Mouse (Mus musculus) v-Abl transformed pro-B cells (cell line): ENCODE results near the gene Thada.
"Not testable (repeated sequence)": the region's sequence is repeated elsewhere in the genome, so short reads cannot be mapped to it uniquely, and the experiment has no call there.

Source experiments
- in situ Hi-C, 2 experiments: fragments of 400-800 bp; cut with MboI; formaldehyde crosslinking; loops; one replicate each; pipeline ENCODE4 v1.15.1; 2025; ENCODE audit not compliant: unreplicated experiment in 2 of 2

The Thada gene

DNA sequence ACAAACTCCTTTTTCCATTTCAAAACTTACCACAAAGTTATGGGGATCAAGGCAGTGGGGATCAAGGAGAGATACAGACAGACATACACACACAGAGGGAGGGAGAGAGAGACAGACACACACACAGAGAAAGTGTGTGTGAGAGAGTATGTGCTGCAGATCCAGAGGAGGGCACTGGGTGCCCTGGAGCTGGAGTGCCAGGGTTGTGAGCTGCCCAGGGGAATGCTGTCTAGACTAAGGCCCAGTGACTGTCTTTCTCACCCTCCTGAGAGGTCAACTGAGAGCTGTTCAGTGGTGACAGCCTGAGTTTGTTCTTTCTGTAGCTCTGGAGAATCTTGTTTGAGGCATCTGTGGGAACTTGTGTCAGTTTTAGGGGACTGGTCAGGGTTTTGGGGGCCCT is 269.7 kb downstream of the Thada start:
- in situ Hi-C loops: loop anchor here (5.0 to 10.0 kb wide), 3 partner anchors 169 to 322 kb away; no protein-coding TSS in a partner anchor

DNA sequence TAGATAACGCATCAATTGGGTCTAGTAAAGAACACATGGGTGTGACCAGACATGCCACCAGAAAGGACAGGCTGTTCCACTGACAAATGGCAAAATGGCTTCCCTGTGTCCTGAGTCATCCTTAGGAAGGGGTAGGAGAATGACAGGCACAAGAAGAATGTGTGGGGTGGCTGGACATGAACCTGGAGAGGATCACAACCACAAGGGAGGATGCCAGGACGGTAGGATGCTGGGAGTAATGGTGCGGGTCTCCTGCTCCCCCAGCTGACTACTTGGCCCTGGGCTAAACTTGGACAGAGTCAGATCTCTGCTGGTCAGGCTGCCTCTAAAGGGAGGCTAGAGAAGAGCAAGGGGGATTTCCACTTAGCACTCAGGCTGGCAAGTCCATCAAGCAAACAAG is 270.2 kb downstream of the Thada start:
- in situ Hi-C loops: loop anchor here (5.0 to 10.0 kb wide), 3 partner anchors 169 to 321 kb away; no protein-coding TSS in a partner anchor

DNA sequence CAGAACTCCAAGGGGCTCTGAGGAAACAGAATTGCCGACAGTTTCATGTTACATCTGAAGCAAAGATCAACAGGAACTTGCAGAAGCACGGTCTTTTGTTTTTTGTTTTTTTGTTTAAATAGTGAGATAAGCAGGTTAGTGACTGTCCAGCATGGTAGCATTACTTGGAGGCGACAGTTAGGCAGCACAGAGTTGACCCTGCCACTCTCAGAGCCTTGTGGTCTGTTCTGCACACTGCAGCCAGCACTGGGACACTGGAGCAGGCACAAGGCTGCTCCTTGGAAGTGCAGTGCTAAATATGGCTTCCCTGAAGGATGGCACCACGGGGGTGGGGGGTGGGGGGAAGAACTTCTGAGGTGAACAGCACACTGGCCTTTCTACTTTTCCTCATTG is 271.0 kb downstream of the Thada start:
- in situ Hi-C loops: loop anchor here (5.0 to 10.0 kb wide), 3 partner anchors 168 to 320 kb away; no protein-coding TSS in a partner anchor

DNA sequence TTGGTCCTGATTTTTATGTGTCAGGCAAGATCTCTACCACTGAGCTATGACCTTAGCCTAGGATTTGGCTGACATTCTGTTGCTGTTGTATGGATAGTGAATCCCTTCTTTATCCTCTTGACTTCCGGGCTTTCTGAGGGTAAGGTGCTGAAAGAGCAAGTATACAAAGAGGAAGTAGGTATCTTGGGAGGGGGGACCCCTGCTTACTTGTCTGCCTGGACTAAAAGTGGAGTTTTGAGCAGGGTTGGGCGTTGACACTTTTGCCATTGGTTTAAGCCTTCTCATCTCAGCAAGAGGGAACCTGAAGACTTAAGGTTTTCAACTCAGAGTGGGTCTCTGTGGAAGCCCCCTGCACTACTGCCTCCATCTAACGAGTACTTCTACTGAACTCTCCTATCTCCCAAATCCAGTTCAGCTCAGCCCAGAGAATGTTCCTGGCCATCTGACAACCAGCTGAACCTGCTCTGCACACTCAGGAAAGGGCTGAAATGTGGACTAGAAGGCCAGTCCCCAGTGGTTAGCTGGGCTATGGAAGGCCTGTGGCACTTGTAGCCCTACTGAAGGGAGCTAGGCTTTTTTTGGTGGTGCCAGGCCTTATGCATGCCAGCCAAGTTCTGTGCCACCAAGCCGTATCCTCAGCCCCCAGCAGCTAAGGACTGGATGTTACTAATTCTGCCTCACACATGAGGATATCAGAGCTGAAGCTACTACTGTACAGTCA is 271.6 kb downstream of the Thada start:
- in situ Hi-C loops: loop anchor here (5.0 to 10.0 kb wide), 6 partner anchors 82 to 320 kb away; no protein-coding TSS in a partner anchor

DNA sequence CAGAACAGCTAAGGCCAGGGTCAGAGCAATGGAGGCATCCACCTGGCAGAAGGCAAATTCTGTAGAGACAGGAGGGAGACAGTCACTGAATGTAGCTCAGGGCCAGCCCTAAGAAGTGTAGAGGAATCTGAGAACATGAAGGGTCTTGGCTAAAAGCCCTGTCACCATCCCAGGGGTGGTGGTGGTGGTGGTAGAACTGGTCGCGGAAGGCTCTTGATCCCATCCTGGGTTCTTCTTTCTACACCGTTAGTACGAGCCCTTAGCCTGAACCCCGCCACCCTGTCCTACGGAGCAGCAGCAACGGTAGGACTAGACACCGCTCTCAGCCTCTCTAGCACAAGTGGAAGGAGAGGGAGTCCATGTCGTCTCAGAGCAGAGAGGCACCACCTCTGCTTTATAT is 272.6 kb downstream of the Thada start:
- in situ Hi-C loops: loop anchor here (5.0 to 10.0 kb wide), 5 partner anchors 81 to 319 kb away; no protein-coding TSS in a partner anchor

DNA sequence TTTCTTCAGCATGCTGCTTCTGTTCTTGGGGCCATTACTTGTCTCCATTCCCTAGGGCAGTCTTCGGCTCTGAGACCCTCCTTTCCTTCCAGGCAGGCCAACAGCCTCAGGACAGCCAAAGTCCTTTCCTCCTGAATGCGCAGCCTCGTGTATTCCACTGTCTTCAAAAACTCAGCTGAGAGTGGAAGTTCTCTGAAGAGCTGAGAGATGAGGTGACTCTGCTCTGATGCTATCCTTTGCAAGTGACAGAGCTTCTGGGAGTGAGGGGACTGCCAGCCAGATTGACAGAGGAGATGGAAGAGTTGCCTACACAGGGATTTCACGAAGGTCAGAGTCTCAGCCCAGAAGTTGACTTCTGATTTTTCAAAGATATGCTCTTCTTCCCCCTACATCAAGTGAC is 274.1 kb downstream of the Thada start:
- in situ Hi-C loops: loop anchor here (5.0 to 10.0 kb wide), 5 partner anchors 80 to 317 kb away; no protein-coding TSS in a partner anchor

DNA sequence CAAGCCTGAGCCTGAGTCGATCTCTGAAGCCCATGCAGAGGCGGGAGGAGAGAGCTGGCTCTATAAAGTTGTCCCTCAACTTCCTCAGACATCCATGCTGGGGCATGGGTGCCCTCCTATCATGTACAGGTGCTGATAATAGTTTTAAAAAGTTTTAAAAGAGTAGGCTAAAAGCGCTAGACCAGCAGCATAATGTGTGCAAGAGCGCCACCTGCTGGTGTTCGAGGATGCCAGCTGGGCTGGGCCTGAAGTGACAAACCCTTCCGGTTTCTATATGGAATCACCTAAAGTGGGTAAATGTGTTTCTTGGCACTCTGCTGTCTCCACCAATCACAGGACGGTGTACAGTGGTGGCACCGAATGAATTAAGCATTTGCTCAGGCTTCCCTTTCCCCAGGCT is 275.1 kb downstream of the Thada start:
- in situ Hi-C loops: loop anchor here (5.0 to 10.0 kb wide), 5 partner anchors 79 to 316 kb away; no protein-coding TSS in a partner anchor

DNA sequence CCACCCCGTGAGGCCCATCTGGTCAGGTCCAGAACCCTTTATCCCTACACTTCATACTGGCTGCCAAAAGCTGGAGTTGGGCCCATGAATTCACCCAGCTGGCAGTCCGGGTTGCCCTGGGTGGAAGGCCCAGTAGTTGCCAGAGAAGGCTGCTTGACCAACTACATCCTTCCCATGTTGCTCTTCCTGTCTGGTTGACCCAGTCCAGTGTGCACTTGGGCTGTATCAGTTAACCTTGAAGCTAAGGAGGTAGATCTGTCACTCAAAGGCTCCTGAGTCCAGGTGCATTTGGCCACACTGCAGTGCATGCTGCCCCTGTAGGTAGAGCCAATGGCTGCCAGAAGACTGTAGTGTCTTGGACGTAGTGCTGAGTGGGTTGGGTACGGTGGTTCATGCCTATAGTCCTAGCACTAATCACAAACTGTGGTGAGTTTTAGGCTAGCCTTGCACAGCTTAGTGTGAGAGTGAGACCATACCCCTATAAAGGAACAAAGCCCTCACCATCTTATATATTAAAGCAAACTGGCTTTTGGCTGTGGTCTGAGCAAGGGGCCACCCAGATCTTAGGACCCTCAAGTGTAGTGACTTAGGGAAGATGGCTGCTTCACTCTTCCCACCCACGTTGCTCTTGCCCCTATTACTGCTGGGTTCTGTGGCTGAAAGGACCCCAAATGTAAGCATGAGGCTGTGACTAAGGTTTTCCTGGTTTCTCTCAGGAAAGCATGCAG is 276.7 kb downstream of the Thada start:
- in situ Hi-C loops: no loop called here

DNA sequence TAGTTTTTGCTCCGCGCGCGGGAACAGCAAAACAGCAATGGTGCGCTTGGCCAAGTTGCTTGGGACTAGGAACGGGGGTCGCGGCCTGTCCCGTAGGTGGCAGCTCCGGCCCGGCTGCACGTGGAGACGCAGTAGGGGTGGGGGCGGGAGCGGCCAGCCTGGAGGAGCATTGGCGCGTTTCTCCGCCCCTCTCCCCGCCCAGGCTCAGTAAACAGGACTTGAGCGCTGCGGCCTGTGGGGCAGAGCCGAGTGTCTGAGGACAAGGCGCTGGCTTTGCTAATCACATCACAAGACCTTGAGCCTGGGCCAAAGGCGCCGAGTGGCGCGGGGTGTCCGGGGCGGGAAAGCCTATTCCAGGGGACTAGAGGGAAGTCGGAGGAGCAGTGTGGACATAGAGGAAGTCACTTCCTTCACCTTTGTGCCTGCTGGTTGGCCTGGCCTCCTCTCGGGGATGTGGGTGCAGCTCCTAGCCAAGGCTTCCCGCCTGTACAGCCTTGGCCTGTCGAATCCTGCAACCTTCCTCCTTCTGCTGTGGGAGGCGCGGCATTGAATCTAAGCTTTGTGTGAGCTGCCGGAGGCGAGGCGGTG is 277.5 kb downstream of the Thada start:
- in situ Hi-C loops: no loop called here

DNA sequence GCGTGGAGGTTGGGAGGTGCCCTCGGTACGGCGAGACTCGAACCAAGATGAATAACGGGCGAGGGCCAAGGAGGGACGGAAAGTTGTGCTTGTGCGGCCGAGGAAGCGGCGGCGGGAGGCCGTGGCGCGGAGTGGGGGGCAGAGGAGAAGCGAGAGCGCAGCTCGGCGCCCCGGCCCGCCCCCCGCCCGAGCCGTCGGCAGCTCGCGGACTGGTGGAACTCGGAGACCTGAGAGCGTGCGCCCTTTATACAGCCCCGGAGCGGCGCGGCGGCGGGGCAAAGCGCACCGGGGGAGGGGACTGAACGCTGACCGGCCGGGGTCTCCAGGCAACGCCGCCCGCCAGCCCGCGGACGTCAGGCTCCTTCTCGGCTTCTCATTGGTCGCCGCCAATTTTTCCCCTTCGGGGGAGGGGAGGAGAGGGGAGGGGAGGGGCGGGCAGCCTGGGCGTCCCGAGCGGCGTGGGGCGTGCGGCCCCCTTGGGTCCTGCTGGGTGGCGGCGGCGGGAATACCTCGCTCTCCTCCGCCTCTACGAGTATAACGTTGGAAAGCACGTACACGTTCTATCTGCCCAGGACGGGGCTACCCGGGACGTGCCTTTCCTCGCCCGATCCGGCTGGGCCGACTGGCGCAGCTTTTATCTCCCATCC is 278.2 kb downstream of the Thada start, which contains the start of gene Zfp36l2:
TSS of gene Zfp36l2 (minus strand) at position 221 of the 647 bp plus-strand sequence.
- in situ Hi-C loops: no loop called here

DNA sequence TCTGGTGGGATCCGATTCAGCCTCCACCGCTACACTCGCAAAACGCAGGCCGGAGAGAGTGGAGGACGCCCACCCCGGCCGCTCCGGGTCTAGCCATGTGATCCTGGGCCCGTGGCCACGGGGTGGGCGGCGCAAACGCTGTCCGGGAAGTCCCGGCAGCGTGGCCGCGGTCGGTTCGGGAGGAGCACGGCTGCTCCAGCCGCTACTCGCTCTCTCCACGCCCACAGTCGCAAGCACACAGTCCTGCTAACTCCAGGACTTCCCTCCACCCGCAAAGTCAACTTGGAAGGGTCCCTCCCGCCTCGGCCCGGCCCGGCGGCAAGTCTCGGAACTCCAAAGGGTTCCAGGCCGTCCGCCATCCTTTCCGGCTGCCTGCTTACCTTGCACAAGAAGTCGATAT is 278.7 kb downstream of the Thada start:
- in situ Hi-C loops: not testable (repeated sequence)

DNA sequence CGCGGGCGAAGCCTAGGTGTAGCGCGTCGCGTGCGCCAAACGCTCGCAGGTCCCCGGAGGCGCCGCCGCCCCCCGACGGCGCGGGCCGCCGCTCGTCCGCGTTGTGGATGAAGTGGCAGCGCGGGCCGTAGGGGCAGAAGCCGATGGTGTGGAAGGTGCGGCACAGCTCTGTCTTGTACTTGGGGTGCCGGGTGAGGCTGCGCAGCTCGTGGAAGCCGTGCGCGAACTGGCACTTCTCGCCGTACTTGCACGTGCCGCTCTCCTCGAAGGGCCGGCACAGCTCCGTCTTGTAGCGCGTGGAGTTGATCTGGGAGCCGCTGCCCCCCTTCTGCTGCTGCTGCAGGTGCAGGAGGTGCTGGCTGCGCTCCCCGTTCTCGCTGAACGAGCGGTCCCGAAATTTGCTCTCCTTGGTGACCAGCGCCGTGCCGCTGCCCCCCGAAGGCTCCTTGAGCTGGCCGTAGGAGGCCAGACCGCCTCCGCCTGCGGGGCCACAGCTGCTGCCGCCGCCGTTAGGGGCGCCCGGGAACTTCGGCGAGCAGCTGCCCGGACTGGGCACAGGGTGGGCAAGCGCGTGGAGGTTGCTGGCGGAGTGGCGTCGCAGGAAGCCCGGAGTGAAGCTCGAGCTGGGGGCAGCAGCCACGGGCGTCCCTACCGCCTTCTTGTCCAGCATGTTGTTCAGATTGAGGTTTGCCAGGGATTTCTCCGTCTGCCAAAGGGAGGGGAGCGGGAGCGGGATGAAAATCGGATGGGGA is 279.4 kb downstream of the Thada start:
- in situ Hi-C loops: no loop called here

DNA sequence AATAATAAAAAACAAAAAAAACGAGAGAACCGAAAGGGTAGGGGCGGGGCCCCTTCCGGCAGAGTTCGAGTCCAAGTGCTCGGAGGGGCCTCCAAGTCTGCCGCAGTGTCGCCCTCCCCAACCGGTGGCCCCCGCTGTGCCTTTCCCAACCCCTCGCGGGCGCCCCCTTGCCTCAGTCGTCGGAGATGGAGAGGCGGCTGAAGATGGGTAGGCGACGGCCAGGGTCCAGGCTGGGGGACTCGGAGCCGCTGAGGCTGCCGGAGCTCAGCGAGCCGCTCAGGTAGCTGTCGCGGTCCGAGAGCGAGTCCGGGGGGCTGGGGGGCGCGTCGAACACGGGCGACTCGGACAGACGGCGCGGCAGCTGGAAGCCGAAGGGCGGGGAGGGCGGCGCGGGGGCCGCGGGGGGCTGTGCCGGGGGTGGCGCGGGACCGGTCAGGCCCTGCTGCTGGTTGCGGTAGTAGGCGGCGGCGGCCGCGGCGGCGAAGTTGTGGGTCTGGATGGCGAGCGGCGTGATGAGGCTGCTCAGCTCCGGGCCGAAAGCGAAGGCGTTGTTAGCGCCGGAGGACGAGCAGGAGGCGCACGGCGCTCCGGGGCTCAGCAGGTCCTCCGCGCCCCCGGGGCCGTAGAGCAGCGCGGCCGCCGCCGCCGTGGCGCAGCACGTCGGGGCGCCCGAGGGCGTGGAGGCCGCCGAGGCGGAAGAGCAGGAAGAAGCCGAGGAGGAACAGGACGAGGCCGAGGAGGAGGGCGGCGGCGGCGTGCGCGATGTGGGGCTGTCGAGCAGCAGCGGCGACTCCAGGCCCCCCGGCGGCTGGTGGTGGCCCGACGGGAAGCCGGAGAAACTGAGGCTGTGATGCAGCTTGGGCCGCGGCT is 280.2 kb downstream of the Thada start:
- in situ Hi-C loops: no loop called here

DNA sequence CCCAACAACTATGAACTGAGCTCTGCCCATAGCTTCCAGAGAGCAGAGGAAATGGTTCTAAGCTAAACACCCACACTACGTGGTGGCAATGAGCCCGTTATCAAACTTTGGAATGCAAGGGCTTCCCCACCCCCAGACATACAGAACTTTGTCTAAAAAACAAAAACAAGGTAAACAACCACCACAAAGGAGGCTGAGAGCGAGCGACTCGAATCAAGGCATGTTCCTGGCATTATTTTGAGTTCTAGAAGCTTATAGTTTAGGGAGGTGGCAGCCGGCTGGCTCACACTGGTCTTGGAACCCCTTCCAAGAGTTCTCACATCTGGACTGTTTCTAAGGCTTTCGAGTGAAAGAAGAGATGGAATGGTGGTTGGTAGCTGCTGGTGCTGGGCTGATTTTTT is 281.0 kb downstream of the Thada start:
- in situ Hi-C loops: no loop called here

DNA sequence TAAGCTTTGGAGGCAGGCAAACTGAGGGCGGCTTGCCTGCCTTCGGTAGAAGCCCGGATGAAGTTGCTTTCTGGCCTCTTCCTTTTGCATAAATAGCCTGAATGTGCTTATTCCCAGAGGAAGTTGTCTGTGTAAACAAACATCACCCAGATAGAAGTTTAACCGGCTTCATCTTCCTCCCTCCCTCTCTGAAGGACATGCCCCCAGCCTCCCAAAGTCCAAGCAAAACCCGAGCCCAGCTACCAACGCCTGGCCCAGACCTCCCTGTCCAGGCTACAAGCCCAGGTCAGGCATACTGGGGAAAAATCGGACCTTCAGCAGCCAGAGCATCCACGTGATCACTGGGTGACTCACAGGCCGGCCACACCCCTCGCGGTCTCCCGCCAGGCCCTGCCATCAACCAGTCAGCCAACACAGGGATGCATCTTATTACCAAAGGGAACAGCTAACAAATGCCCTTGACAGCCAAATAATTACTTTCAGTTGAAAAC is 282.7 kb downstream of the Thada start:
- in situ Hi-C loops: loop anchor here (5.0 kb wide), 2 partner anchors 36 to 61 kb away; no protein-coding TSS in a partner anchor

DNA sequence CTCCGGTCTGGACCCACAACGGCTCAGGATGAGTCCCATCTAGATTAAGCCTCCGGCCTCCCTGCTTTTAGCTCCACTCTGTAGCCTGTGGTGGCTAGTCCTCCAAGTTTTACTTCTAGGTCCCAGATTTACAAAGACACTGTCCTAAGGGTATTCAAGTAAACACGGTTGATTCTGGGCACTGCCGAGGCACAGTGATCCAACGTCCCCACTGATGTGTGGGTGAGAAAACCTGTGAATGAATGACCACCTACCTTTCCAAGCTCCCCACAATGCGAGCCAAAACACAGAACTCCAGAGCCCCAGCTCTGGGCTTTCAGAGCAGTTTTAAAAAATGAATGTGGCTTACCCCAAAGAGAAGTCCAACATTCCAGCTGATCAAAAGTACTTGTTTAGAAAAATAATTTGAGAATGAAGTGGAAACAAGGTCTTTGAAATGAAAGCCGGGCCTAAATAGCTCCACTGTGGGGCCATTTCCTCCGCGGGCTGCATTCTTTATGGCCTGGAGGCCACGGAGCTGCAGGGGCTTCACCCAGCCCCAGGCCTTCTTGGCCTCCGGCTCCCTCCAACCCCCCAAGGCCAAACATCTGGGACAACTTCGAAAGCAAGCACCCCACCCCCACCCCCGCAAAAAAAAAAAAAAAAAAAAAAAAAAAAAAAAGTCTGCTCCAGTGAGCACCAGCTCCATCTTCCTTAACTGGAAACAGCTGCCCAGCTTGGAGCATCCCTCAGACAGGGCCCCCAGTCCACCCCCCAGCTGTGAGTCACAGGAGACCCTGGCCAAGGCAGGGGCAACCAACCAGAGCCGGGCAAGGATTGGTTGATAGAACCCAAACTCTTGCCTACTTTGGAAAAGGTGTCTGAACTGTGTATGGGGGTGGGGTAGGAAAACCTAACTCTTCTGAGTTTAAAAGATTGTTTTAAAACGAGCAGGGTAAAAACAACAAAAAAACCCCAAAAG is 283.4 kb downstream of the Thada start:
- in situ Hi-C loops: loop anchor here (5.0 kb wide), 2 partner anchors 35 to 60 kb away; no protein-coding TSS in a partner anchor

DNA sequence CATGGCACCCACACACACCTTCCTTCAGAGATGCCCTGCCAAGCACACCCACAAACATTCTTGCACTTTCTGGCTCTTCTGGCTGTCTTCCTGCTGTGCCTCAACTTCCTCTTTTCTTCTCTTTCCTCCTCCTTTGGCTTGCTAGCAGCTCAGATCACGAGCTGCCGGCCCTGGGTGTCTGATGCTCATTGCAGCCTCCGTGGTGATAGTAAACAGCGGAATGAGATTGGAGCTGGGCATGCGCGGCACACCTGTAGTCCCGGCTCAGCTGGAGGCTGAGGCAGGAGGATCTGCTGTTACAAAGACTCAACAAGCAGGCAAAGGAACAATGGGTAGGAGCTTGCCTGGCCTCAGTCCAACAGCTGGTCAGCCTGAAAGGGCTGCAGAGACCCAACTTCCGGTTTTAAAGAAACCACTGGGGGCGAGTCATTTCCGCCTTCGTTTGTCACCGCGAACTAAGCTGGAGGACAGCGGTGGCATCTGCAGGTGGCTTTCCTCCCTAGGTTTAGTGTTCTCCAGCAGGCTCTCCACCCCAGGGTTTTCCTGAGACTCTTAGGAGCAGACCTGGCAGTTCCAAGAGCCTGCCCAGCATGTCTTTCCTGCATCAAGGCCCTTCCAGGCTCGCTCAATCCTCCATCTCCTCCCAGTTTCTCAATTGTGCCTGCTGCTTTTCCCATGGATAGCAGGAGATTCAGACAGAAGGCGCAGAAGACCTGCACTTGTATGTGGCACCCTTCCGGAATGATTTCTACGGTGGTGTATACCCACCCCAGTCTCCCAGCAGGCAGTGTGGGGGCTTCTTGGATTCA is 284.3 kb downstream of the Thada start:
- in situ Hi-C loops: loop anchor here (5.0 kb wide), 2 partner anchors 34 to 59 kb away; no protein-coding TSS in a partner anchor
